Mouse (Mus musculus) kidney, postnatal 14 days (tissue): ENCODE measurements at regions not wholly inside any gene's neighbourhood (a gene's known extent, or its start where the extent isn't known, plus 50 kb on each side); places are given as distances from the start of the nearest gene placed in this dataset.

ENCODE experiments used
- DNase-seq: peaks from one replicate; pipeline ENCODE4 v3.0.0; 2022; ENCODE audit warnings: mixed read lengths

- DNase-seq, result peak; percentile 16
These were observed 126.9 kb upstream of the A230072I06Rik start for GRCm38 (mm10) chr8:12151679-12152078.

DNA sequence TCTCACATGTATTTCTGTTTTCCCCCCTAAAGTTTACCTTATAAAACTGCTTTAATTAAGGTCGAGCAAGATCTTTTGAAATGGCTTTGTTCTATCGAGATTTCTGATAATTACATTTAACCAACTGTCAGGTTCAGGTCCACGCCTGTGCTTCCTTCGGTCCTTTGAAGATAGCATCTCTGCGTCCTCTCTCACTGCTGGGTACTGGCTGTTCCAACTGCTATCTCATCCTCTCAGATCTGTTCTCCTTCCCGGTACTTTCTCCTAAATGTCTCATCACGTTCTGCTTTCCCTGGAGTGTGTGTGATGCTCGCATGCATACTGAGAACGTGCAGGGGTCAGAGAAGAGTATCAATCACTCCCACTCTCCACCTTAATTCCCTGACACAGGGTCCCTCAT lies 125.8 kb upstream of the A230072I06Rik start:
- no peak for DNase-seq

GRCm38 (mm10) chr8:12156893-12157292 lies 121.7 kb upstream of the A230072I06Rik start:
- no peak for DNase-seq

- no peak for DNase-seq
These were observed 120.4 kb upstream of the A230072I06Rik start for GRCm38 (mm10) chr8:12158188-12158587.

DNA sequence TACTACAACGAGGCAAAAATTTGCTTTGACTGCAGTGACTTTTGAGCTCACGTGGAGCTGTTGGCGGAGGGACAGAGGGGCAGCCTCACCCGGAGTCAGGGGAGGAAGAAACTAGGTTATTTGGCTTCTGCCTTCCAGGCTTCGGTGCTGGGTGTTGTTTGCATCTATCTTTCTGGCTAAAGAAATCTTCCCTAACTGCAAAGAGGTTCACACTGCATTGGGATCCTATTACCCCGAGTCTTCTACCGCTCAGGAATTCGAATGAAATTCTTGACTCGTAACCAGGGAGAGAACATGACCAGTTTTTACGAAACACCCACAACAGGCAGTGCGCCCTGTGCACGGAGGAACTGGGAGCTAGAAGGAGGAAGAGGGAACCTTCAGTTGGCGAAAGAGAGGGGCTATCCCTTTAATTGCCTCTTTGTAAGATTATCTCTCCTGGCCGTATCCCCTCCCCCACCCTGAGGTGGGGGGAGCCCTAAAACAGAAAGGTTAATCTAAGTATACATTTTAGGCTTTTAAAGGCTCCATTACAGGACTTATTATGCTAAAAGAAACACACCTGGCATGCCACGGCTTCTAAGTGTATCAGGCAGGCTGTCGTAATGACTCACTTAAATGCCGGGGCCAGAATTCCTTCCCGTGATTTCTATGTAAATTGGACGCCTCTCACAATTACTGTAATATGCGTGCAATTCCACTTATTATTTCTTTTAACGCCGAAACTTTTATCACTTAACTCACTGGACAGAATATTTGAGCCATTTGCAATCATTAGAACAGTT lies 115.5 kb upstream of the A230072I06Rik start:
- peak; percentile 20 for DNase-seq

- no peak for DNase-seq
These were observed 113.0 kb upstream of the A230072I06Rik start for GRCm38 (mm10) chr8:12165487-12166152.

DNA sequence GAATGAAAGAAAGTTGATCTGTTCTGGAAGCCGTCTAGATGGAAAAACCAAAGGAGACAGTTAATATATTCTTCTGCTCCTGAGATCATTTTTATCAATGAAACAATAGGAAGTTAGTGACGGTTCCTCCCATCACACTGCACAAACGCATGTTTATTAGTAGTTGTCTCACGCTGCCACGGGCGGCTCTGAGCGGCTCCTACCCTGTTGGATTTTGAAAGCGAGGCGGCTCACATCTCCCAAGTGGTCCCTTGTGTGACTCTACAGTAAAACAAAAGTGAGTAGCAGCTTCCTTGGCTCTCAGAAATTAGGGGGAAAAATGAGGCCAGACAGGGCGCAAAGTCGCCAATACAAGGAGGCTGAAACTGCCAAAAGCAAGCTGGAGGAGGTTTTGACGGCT lies 106.8 kb upstream of the A230072I06Rik start:
- DNase-seq, result no peak

- no peak for DNase-seq
These were observed 103.1 kb upstream of the A230072I06Rik start for GRCm38 (mm10) chr8:12175496-12175895.

- no peak for DNase-seq
These were observed 94.0 kb upstream of the A230072I06Rik start for GRCm38 (mm10) chr8:12184666-12185065.

DNA sequence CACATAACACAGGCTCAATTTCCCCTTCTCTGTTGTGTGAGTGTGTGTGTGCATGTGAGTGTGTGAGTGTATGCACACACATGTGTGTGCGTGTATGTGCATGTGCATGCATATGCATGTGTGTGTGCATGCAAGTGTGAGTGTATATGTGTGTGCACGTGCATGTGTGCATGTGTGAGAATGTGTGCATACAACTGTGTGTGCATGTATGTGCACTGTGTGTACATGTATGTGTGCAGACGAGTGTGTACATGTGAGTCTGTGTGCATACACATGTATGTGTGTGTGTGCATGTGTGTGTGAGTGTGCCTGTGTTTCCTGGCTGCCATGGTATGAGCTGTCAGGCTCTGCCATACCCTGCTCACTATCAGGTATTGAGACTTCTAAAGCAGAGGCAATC lies 91.3 kb upstream of the A230072I06Rik start:
- no peak for DNase-seq

GRCm38 (mm10) chr8:12188451-12188850 lies 90.2 kb upstream of the A230072I06Rik start:
- peak; percentile 48 for DNase-seq

GRCm38 (mm10) chr8:12188960-12189359 lies 89.7 kb upstream of the A230072I06Rik start:
- no peak for DNase-seq

- DNase-seq, result no peak
These were observed 86.6 kb upstream of the A230072I06Rik start for GRCm38 (mm10) chr8:12192006-12192405.

- DNase-seq, result no peak
These were observed 72.7 kb upstream of the A230072I06Rik start for GRCm38 (mm10) chr8:12205909-12206308.

- no peak for DNase-seq
These were observed 71.2 kb upstream of the A230072I06Rik start for GRCm38 (mm10) chr8:12207412-12207811.

DNA sequence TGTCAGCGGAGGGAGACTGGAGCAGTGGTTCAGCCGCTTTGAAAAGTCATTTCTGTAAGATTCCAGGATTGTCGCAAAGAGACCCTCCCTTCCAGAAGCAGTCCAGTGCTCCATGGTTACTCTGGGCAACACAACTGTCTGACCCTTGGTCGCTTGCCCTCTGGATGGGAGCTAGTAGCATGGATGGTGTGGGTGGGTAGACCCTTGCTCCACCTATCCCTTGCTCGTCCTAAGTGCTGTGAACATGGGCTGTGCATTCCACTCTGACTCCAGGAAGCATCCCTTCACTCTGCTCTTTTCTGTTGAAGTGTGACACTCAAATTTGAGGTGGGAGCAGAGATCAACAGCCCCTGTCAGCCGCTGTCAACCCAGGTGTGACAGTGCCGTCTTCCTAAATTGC lies 64.8 kb upstream of the A230072I06Rik start:
- no peak for DNase-seq

GRCm38 (mm10) chr8:12214205-12215019 lies 64.2 kb upstream of the A230072I06Rik start:
- DNase-seq, result no peak

GRCm38 (mm10) chr8:12221506-12221905 lies 57.1 kb upstream of the A230072I06Rik start:
- DNase-seq, result peak; percentile 83

DNA sequence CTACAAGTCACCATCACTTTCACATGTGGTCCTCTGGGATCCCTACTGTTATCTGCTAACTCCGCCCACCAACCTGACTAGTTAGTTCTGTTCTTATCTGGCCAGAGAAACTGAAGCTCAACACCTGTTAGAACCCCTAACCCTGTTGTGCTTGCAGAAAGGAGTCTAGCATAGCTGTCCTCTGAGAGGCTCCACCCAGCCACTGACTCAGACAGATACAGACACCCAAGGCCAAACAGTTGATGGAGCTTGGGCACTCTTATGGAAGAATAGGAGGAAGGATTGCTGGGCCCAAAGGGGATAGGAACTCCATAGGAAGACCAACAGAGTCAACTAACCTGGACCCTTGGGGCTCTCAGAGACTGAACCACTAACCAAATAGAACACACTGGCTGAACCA lies 55.2 kb upstream of the A230072I06Rik start:
- DNase-seq, result no peak
